Mouse (Mus musculus) hindbrain, embryonic 14.5 days (tissue): ENCODE measurements at regions not wholly inside any gene's neighbourhood (a gene's known extent, or its start where the extent isn't known, plus 50 kb on each side); places are given as distances from the start of the nearest gene placed in this dataset.
"Not testable (repeated sequence)": the region's sequence is repeated elsewhere in the genome, so short reads cannot be mapped to it uniquely, and the experiment has no call there.

Experiments
- ATAC-seq: fragments of 200-750 bp; cut with Nextera tagmentation; 2 replicates; pipeline ENCODE4 v1.8.0; 2017; ENCODE audit warnings: moderate number of reproducible peaks, mild to moderate bottlenecking, moderate TSS enrichment, moderate library complexity; ENCODE audit not compliant: low FRiP score
- DNase-seq: peaks from one replicate; pipeline ENCODE4 v3.0.0-alpha.2; 2015; ENCODE audit warnings: low spot score
- H3K27ac ChIP-seq: fragments of 300-500 bp; sonication (generic); 2 replicates; pipeline ENCODE4 v1.5.1; 2014; ENCODE audit warnings: mild to moderate bottlenecking, moderate library complexity
- H3K27me3 ChIP-seq: fragments of 300-500 bp; sonication (generic); 2 replicates; pipeline ENCODE4 v1.6.1; 2014; ENCODE audit warnings: mild to moderate bottlenecking, low read length, mixed read lengths; ENCODE audit not compliant: control insufficient read depth, insufficient read depth
- H3K36me3 ChIP-seq: fragments of 300-500 bp; sonication (generic); replicated peaks from 2 replicates; pipeline ENCODE4 v1.6.1; 2014; ENCODE audit not compliant: control insufficient read depth, insufficient read depth
- H3K4me1 ChIP-seq: fragments of 300-500 bp; sonication (generic); replicated peaks from 2 replicates; pipeline ENCODE4 v1.6.1; 2014; ENCODE audit warnings: antibody characterized with exemption, low read length, mixed read lengths; ENCODE audit not compliant: control insufficient read depth, insufficient read depth
- H3K4me2 ChIP-seq: fragments of 300-500 bp; sonication (generic); replicated peaks from 2 replicates; pipeline ENCODE4 v1.6.1; 2014; ENCODE audit warnings: mild to moderate bottlenecking, moderate library complexity
- H3K4me3 ChIP-seq: fragments of 300-500 bp; sonication (generic); replicated peaks from 2 replicates; pipeline ENCODE4 v1.5.1; 2014; ENCODE audit warnings: mild to moderate bottlenecking, low read length
- H3K9ac ChIP-seq: fragments of 300-500 bp; sonication (generic); 2 replicates; pipeline ENCODE4 v1.6.1; 2014
- H3K9me3 ChIP-seq: fragments of 300-500 bp; sonication (generic); 2 replicates; pipeline ENCODE4 v1.6.1; 2016; ENCODE audit warnings: low read length; ENCODE audit not compliant: control insufficient read depth
- WGBS: fragments of 180-500 bp; shearing (Covaris S2); extraction: QIAGEN DNeasy Blood & Tissue Kit; methylation state at CpG from one replicate; pipeline ENCODE4 v1.1.7; 2014; 5-methylcytosine and 5-hydroxymethylcytosine counted together

DNA sequence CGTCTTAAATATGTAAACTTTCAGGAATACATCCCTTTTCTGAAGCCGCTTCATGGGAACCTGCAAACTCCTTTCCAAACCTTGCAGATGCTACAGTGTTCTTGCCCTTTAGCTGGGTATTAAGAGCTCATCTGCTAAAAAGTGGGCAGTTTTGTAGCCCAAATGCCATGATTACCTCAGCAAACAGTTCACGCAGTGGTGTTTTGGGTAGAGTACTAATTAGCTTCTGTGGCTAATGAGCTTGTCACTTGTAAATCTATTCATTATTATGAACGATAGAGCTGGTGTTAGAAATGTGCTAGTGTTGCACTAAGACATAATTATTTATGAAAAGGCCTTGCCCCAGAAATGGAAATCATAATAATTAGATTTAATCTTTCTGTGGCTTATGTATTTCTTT lies 506.1 kb upstream of the Ccng1 start:
- DNase-seq (no peak), ATAC-seq (no peak)
- 73% methylated on average over 4 of the region's 4 CpGs for WGBS

DNA sequence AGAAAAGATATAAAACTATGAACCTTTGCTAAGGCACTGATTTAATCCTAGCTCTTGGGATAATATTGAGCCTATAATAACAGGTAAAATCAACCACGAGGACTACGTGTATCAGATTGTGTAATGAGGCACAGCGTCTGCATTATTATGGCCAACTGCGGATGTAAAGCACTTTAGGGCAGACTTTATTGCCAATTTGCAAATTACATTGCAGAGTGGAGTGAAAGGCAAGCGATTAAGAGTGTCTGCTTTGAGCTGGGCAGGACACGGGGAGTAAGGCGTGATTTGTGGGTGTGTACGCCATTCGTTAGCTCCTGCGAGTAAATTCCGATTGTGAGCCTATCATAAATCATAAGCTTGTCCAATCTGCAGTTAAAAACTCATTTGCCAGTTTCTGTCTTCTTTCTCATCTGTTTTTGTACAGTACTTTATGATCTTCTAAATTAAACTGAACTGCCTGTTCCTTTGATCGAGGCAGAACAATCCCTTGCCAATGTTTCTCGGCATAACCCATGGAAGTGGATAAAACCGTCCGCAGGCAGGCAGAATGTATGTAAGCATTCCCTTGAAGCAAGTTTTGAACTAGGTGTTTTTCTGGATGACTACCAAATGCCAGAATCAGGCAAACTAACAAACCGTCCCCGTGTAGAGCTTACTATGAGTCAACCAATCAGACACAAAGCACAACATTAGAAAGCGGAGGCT lies 505.0 kb upstream of the Ccng1 start:
- 69% methylated on average over 18 of the region's 18 CpGs for WGBS
- no peaks in the 10 kb centered on the region for H3K36me3 ChIP-seq
- DNase-seq: no peak
- H3K9ac ChIP-seq: no peak overlapping the region
- H3K4me2 ChIP-seq: 0 out of 2 replicates have a peak overlapping the region, but pooled peaks have one; percentile 9
- no peaks in the 10 kb centered on the region for H3K9me3 ChIP-seq
- H3K4me3 ChIP-seq: no peak overlapping the region
- H3K27ac ChIP-seq: no peak overlapping the region
- H3K4me1 ChIP-seq: peaks cover 5% of the 10 kb centered on the region; the same call in 1 of the 2 replicates
- no peak for ATAC-seq
- H3K27me3 ChIP-seq: no peaks in the 10 kb centered on the region

More for the DNA sequence above, 506.1 kb upstream of the Ccng1 start:
- Histone ChIP-seq H3K9ac (no peak overlapping the region), H3K4me1 (peaks cover 5% of the 10 kb centered on the region; the same call in 1 of the 2 replicates), H3K9me3 (no peaks in the 10 kb centered on the region), H3K27ac (no peak overlapping the region), H3K27me3 (no peaks in the 10 kb centered on the region), H3K36me3 (no peaks in the 10 kb centered on the region), H3K4me2 (no peak overlapping the region), H3K4me3 (no peak overlapping the region)

DNA sequence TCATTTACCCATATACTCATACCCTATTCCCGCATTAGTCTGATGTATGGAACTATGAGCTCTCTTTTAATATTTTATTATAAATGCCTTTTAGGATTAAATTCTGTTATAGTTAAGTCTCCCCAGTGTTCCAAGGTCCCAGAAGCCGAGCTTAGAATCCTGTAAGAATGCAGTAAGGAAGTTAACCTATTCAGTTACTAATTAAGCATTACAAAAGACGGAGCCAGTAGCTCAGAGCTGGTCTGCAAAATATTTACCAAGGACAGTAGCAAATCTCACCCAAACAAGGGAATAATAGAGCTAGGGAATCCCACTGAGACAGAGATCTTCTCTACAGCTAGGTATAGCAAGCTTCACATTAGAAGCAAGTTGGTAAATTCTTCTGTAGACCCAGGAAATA lies 459.4 kb upstream of the Ccng1 start:
- H3K27me3 ChIP-seq, ATAC-seq, H3K27ac ChIP-seq, H3K9ac ChIP-seq, H3K9me3 ChIP-seq, H3K4me3 ChIP-seq, H3K4me2 ChIP-seq, H3K4me1 ChIP-seq, DNase-seq, H3K36me3 ChIP-seq: not testable (repeated sequence)
- WGBS: 32% methylated on average over 3 of the region's 3 CpGs

DNA sequence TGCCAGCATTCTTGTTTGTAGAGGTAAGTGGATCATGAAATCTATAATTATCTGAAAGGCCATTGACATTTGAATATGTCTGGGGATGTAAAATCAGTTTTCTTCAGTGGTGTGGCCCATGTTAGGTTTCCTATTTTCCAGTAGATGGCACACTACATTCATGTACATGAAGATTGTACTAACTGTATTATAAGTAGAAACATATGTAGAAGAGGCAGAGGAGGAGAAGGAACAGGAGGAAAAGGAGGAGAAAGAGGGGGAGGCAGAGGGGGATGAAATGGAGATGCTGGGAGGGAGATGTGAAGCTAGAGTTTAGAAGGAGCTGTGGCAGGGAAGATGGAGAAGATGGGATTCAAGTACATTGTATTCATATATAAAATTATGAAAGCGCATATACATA lies 447.1 kb upstream of the Ccng1 start:
- Histone ChIP-seq H3K9ac (no peak overlapping the region), H3K27me3 (no peaks in the 10 kb centered on the region), H3K27ac (no peak overlapping the region), H3K4me3 (no peak overlapping the region), H3K36me3 (no peaks in the 10 kb centered on the region), H3K9me3 (no peaks in the 10 kb centered on the region), H3K4me1 (no peaks in the 10 kb centered on the region), H3K4me2 (no peak overlapping the region)
- DNase-seq: peak; percentile 46
- no peak for ATAC-seq
- 97% methylated on average over 1 of the region's 1 CpGs for WGBS

DNA sequence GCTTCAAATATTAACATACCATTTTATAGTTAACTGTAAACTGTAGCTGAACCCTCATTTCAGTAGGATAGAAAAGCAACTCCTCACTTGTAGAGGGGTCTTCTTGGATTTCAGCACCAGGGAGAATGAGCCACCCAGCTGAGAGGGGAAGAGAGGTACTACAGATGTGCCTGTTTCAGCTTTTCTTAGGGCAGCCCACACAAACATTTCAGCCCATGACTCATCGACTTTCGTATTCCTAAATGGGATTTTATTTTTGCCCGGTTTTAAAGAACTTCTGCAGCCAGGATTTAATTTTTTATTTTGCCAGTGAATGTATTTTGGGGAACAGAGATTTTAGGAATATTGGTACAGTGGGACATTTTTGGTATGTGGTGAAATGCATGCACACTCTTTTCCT lies 438.9 kb upstream of the Ccng1 start:
- Histone ChIP-seq H3K9ac (no peak overlapping the region), H3K4me2 (no peak overlapping the region), H3K36me3 (no peaks in the 10 kb centered on the region), H3K27ac (no peak overlapping the region), H3K4me1 (no peaks in the 10 kb centered on the region), H3K9me3 (no peaks in the 10 kb centered on the region), H3K27me3 (no peaks in the 10 kb centered on the region), H3K4me3 (no peak overlapping the region)
- DNase-seq (no peak), ATAC-seq (no peak)
- 83% methylated on average over 3 of the region's 3 CpGs for WGBS

DNA sequence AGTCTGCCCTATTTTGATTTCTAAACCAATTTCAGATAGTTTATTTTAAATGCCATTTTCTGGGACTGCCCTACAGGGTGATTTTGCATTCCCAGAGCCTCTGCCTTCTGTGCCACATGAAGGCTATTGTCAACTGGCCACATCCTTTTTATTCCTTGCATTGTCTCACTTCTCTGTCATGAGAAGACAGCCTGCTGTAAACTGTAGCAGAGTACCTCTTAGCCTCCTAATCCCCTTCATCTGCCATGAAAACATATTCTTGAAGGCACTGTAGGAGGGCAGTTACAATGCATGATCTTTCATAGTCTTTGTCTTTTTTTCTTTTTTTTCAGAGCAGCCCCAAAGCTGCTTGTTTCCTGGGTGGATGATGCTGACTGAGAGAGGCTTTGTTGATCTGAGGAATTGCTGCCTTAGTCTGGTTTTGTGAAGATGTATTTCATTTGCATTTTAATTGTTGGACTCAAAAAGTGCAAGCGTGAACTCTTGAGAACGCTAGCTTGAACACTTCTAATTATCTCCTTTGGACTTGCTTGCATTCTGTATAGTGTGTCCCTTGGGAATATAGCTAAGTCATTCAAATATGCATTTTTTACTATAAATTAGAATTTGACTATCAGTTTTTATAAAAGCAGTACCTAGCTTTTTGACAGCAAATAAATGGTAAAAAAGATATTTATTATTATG lies 405.5 kb upstream of the Ccng1 start:
- no peak overlapping the region for H3K9ac ChIP-seq
- 17% methylated on average over 2 of the region's 2 CpGs for WGBS
- no peaks in the 10 kb centered on the region for H3K27me3 ChIP-seq
- H3K4me1 ChIP-seq: peaks cover 4% of the 10 kb centered on the region; the same call in 1 of the 2 replicates
- ATAC-seq: peak; percentile 69
- no peak for DNase-seq
- no peak overlapping the region for H3K4me3 ChIP-seq
- H3K9me3 ChIP-seq: no peaks in the 10 kb centered on the region
- H3K36me3 ChIP-seq: no peaks in the 10 kb centered on the region
- H3K4me2 ChIP-seq: no peak overlapping the region
- peak overlapping the region; percentile 77 for H3K27ac ChIP-seq

DNA sequence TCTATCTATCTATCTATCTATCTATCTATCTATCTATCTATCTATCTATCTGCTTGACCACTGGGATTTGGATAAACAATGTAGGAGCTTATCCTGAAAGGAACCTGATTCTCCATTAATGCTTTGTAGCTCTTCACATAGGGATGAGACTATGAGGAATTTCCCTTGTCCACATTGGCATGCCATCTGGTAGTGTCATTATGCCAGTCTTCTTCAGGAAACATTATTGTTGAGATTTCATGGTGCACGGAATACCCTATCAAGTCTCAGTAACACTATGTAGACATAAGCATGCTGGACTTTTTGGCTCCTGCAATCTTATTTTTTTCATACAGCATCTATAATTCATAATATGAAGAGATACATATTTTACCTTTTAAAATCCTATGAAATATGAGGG lies 404.8 kb upstream of the Ccng1 start:
- no peak for ATAC-seq
- peaks cover 4% of the 10 kb centered on the region; the same call in 1 of the 2 replicates for H3K4me1 ChIP-seq
- H3K9ac ChIP-seq: no peak overlapping the region
- no peaks in the 10 kb centered on the region for H3K27me3 ChIP-seq
- no peak for DNase-seq
- no peak overlapping the region for H3K4me2 ChIP-seq
- 61% methylated on average over 1 of the region's 1 CpGs for WGBS
- no peak overlapping the region for H3K4me3 ChIP-seq
- H3K9me3 ChIP-seq: no peaks in the 10 kb centered on the region
- no peaks in the 10 kb centered on the region for H3K36me3 ChIP-seq
- H3K27ac ChIP-seq: peak overlapping the region; percentile 77

DNA sequence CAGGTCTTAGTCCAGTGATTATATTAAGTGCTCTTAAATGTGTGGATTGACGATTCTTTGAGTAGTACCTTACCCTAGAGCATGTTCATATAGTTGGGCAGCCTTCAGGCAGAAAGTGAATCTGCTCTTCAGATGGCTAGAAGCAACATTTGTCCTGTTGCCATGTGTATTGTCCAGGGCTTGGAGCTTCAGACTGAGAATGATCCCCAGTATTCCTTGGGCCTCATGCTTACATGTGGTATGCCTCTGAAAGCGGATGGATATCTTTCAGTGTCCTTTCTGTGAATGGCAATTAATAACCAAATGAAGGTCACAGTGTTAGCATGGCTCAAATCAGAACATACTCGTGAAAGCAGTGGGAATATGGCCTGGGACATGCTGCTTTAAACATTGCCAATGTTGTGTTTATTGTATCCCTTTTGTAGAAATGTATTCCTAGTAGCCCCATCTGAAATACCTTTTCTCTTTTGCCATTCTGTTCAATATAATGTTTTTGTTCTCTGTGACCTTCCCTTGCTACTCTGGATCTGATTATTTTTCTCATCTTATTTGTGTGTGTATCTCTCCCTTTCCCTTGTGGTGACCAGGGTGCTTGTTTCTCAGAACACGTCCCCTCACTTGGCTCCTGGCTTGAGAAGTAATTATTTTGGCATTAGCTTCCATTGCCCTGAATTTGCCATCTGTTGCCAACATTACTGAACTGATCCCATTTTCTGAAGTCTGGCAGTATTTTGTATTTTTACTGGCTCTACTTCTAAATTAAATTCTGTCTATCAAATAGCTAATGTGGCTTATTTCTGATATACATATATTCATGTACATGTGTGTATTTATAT lies 403.9 kb upstream of the Ccng1 start:
- WGBS: 65% methylated on average over 4 of the region's 4 CpGs
- Histone ChIP-seq H3K27ac (no peak overlapping the region), H3K4me3 (no peak overlapping the region), H3K36me3 (no peaks in the 10 kb centered on the region), H3K4me1 (peaks cover 4% of the 10 kb centered on the region; the same call in 1 of the 2 replicates), H3K9ac (no peak overlapping the region), H3K27me3 (no peaks in the 10 kb centered on the region), H3K9me3 (no peaks in the 10 kb centered on the region), H3K4me2 (no peak overlapping the region)
- peak; percentile 38 for DNase-seq
- peak; percentile 25; the same call in 1 of the 2 replicates for ATAC-seq

DNA sequence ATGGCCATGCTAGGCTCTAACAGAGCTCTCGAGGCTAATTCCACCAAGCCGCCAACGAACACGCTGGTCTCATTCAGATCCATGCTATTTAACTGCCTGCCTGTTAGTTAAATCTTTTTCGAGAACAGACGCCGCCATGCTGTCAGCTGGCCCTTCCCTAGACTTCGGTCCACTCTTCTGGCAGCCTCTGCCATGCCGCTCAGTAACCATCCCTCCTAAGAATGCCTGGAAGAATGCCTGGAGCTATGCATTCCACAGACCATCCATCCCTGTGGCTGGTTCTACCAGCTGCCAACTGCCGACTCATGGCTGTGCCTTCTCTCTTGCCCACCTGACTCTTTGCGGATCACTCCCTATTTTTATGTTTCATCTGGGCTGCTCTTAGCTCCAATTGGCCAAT lies 402.2 kb upstream of the Ccng1 start:
- Histone ChIP-seq H3K27ac (no peak overlapping the region), H3K9me3 (no peaks in the 10 kb centered on the region), H3K4me1 (peaks cover 4% of the 10 kb centered on the region; the same call in 1 of the 2 replicates), H3K9ac (no peak overlapping the region), H3K27me3 (no peaks in the 10 kb centered on the region), H3K4me2 (no peak overlapping the region), H3K36me3 (no peaks in the 10 kb centered on the region), H3K4me3 (no peak overlapping the region)
- no peak for DNase-seq
- no peak for ATAC-seq
- WGBS: 95% methylated on average over 11 of the region's 11 CpGs
